Mouse (Mus musculus) CH12.LX (cell line): ENCODE data around the gene AI467606. TPM values are rescaled to one million over a fixed set of nuclear protein-coding genes. Genes with fewer than 3 reads are reported as not detected.

ENCODE experiments used
- DNase-seq: peaks from one replicate; pipeline ENCODE4 v3.0.0-alpha.2; 2013; ENCODE audit errors: extremely low read depth
- H3K27ac ChIP-seq: 2 replicates; pipeline ENCODE4 v1.5.1; 2012; ENCODE audit warnings: low read depth, mild to moderate bottlenecking, control low read depth, moderate library complexity; ENCODE audit not compliant: insufficient read depth
- H3K27me3 ChIP-seq: replicated peaks from 2 replicates; pipeline ENCODE3; 2012; ENCODE audit warnings: inconsistent platforms
- H3K36me3 ChIP-seq, 2 experiments: replicated peaks in 1 of 2; 2 replicates each; pipeline versions ENCODE3 to v1.6.1; 2012; ENCODE audit warnings: inconsistent platforms in 1 of 2, low read length in 1 of 2, mild to moderate bottlenecking in 1 of 2, mixed read lengths in 1 of 2, moderate library complexity in 1 of 2; ENCODE audit not compliant: control insufficient read depth in 1 of 2, insufficient read depth in 1 of 2
- H3K4me1 ChIP-seq, 2 experiments: 2 replicates each; pipeline ENCODE4 v1.6.1; 2012; ENCODE audit warnings: inconsistent platforms in 1 of 2, moderate library complexity in 1 of 2; ENCODE audit not compliant: insufficient read depth in 2 of 2, control insufficient read depth in 1 of 2
- H3K4me2 ChIP-seq: 2 replicates; pipeline ENCODE4 v1.6.1; 2012; ENCODE audit warnings: low read depth, mild to moderate bottlenecking, control low read depth; ENCODE audit not compliant: poor library complexity, insufficient read depth, severe bottlenecking
- H3K4me3 ChIP-seq, 3 experiments: fragments of 150-350 bp in 1 of 3; sonication (generic) in 1 of 3; replicated peaks in 1 of 3; 2 replicates each; pipeline versions ENCODE3 to v1.5.1; 2011 to 2012; ENCODE audit warnings: low read depth in 2 of 3, low read length in 2 of 3, mild to moderate bottlenecking in 2 of 3, moderate library complexity in 2 of 3, control low read depth in 1 of 3, improper control_type of control experiment in 1 of 3, inconsistent platforms in 1 of 3, mixed read lengths in 1 of 3; ENCODE audit not compliant: poor library complexity in 1 of 3
- H3K79me2 ChIP-seq: replicated peaks from 2 replicates; pipeline ENCODE4 v1.6.1; 2012; ENCODE audit warnings: mild to moderate bottlenecking, moderate library complexity; ENCODE audit not compliant: control insufficient read depth, poor library complexity, insufficient read depth, severe bottlenecking; ENCODE audit errors: extremely low read depth
- H3K9ac ChIP-seq: 2 replicates; pipeline ENCODE4 v1.6.1; 2012; ENCODE audit warnings: low read depth, mild to moderate bottlenecking, control low read depth, moderate library complexity; ENCODE audit not compliant: insufficient read depth
- H3K9me3 ChIP-seq: replicated peaks from 2 replicates; pipeline ENCODE3; 2012; ENCODE audit warnings: low read length, inconsistent platforms, mixed read lengths
- BHLHE40 ChIP-seq: IDR thresholded peaks from 2 replicates; pipeline ENCODE4 v1.6.1; 2011; ENCODE audit warnings: mild to moderate bottlenecking, low read depth, low read length, improper control_type of control experiment
- CHD2 ChIP-seq: IDR thresholded peaks from 2 replicates; pipeline ENCODE4 v1.6.1; 2011; ENCODE audit warnings: low read length, improper control_type of control experiment
- CTCF ChIP-seq, 2 experiments: IDR thresholded peaks in 1 of 2; conservative IDR thresholded peaks in 1 of 2; 2 replicates each; pipeline ENCODE4 v1.5.1; 2011 to 2012; ENCODE audit warnings: low read depth in 2 of 2, low read length in 2 of 2, improper control_type of control experiment in 1 of 2, inconsistent platforms in 1 of 2, mild to moderate bottlenecking in 1 of 2, moderate library complexity in 1 of 2
- E2F4 ChIP-seq: IDR thresholded peaks from 2 replicates; pipeline ENCODE4 v1.6.1; 2011; ENCODE audit warnings: low read depth, low read length, improper control_type of control experiment; ENCODE audit not compliant: insufficient replicate concordance
- ETS1 ChIP-seq: conservative IDR thresholded peaks from 2 replicates; pipeline ENCODE4 v1.6.1; 2012; ENCODE audit warnings: low read depth, mild to moderate bottlenecking, inconsistent platforms, low read length, improper control_type of control experiment, moderate library complexity
- HCFC1 ChIP-seq: IDR thresholded peaks from 2 replicates; pipeline ENCODE4 v1.6.1; 2012; ENCODE audit warnings: low read depth, mild to moderate bottlenecking, inconsistent platforms, low read length, improper control_type of control experiment
- IRF4 ChIP-seq: IDR thresholded peaks from 2 replicates; pipeline ENCODE4 v1.6.1; 2014; ENCODE audit warnings: low read depth, mild to moderate bottlenecking, inconsistent platforms, low read length, improper control_type of control experiment
- JUN ChIP-seq: IDR thresholded peaks from 2 replicates; pipeline ENCODE4 v1.6.1; 2011; ENCODE audit warnings: low read depth, mild to moderate bottlenecking, low read length, improper control_type of control experiment, moderate library complexity; ENCODE audit not compliant: insufficient read depth
- MAZ ChIP-seq: IDR thresholded peaks from 2 replicates; pipeline ENCODE4 v1.6.1; 2012; ENCODE audit warnings: low read depth, mild to moderate bottlenecking, inconsistent platforms, low read length, improper control_type of control experiment, moderate library complexity
- MYC ChIP-seq: IDR thresholded peaks from 2 replicates; pipeline ENCODE4 v1.6.1; 2011; ENCODE audit warnings: low read depth, mild to moderate bottlenecking, improper control_type of control experiment, low read length
- RCOR1 ChIP-seq: conservative IDR thresholded peaks from 2 replicates; pipeline ENCODE4 v1.6.1; 2012; ENCODE audit warnings: low read depth, mild to moderate bottlenecking, inconsistent platforms, low read length, improper control_type of control experiment
- SIN3A ChIP-seq: IDR thresholded peaks from 2 replicates; pipeline ENCODE4 v1.6.1; 2012; ENCODE audit warnings: low read length, improper control_type of control experiment, inconsistent platforms
- SMC3 ChIP-seq: IDR thresholded peaks from 2 replicates; pipeline ENCODE4 v1.6.1; 2011; ENCODE audit warnings: low read depth, low read length, improper control_type of control experiment
- TBP ChIP-seq: conservative IDR thresholded peaks from 2 replicates; pipeline ENCODE4 v1.6.1; 2011; ENCODE audit warnings: low read depth, low read length, improper control_type of control experiment
- UBTF ChIP-seq: IDR thresholded peaks from 2 replicates; pipeline ENCODE4 v1.6.1; 2012; ENCODE audit warnings: low read depth, mild to moderate bottlenecking, inconsistent platforms, low read length, improper control_type of control experiment, moderate library complexity
- USF1 ChIP-seq: IDR thresholded peaks from 2 replicates; pipeline ENCODE4 v1.6.1; 2014; ENCODE audit warnings: low read depth, mild to moderate bottlenecking, inconsistent platforms, low read length, improper control_type of control experiment
- ZC3H11A ChIP-seq: IDR thresholded peaks from 2 replicates; pipeline ENCODE4 v1.6.1; 2012; ENCODE audit warnings: low read depth, mild to moderate bottlenecking, inconsistent platforms, low read length, improper control_type of control experiment
- dilution Hi-C: fragments of 300-500 bp; cut with MboI; formaldehyde crosslinking; loops from 2 replicates; pipeline ENCODE4 v1.14.3; 2020; ENCODE audit warnings: low sequenced_read_pairs; ENCODE audit not compliant: extremely low pct_unique_long_range_greater_than_20kb, extremely low pct_ligation_motif_present
- in situ Hi-C: fragments of 300-500 bp; cut with MboI; formaldehyde crosslinking; loops from 3 replicates; pipeline ENCODE4 v1.14.3; 2019; ENCODE audit warnings: low sequenced_read_pairs, low pct_ligation_motif_present, low pct_unique_long_range_greater_than_20kb, mixed read lengths
- polyA plus RNA-seq: library from polyadenylated mRNA; unstranded; fragments of >175 nt; gene quantifications from 2 replicates; pipeline ENCODE4 v1.2.1, GENCODE M21; 2012; ENCODE audit warnings: low read depth; ENCODE audit not compliant: insufficient read length
- total RNA-seq, 2 experiments: library from RNA; depleted of rRNA; stranded (reverse); fragments of 300-350 nt in 1 of 2; fragments of >200 nt in 1 of 2; gene quantifications; 2 replicates each; pipeline ENCODE4 v1.2.3; 2012 to 2014

Gene AI467606
- total and polyA plus RNA-seq, 3 experiments, result 15.7 to 26.4 (median 20.5) TPM

DNA sequence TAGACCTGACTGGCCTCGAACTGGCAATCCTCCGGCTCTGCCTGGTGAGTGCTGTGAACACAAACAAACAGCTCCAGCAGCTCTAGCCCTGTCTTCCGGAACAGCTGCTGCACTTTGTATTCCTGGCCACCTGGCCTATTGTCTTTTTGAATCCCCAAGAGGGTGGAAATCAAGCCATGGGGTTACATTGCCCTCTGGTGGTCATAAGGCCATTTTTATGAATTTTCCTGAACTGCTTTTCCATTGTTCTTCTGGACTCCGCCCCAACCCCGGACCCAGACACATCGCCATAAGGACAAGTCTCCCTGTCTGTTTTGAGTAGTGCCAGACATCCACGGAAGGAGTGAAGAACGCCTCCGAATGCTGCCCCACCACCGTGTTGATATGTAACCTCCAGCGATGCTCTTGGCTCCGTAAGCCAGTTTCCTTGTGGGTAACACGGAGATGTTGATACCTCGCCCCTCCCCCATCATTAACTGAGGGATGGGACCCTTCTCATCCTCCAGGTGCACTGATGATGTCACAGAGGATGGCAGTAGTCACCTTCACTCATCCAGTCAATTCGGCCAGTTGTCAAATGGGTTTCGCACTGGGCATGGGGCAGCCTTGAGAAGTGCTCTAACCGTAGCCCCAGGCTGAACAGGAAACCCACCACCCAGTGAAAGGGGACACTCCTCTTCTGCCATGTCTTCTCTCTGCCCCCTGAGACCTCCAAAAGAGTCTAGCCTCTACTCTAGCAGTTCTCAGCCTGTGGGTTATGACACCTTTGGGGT, 13.6 kb downstream of the AI467606 start (continued):
- peak; percentile 72 to 98 for TF ChIP-seq CTCF (conservative IDR thresholded peaks at IDR 0.05 in 1 of 2, IDR thresholded peaks at IDR 0.05 in 1 of 2; ENCODE audit: low read depth in 2 of 2, low read length in 2 of 2)
- TF ChIP-seq IRF4, result peak; percentile 61; the same call in 1 of the 2 replicates

DNA sequence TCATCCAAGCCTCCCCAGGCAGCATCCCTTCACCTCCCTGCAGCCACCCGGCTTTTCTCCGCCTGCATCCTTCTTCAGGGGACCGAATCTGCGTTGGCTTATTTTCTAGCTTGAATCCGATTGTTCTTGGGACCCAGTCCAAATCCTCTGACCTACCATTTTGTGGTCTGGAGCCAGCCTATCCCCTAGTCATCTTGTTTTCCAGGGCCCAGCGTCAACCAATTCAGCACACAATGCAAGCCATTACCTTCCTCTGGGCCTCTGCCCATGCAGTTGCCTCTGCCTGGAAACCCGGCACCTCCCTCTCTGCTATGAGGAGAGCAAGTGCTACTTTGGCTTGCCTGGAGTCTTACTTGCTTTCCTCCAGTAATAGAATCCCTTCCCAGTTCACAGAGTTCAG, 14.4 kb downstream of the AI467606 start:
- H3K4me1 ChIP-seq, result peaks cover 15 to 29% of the 10 kb centered on the region in 2 experiments
- no peaks in the 10 kb centered on the region for H3K36me3 ChIP-seq
- no peaks in the 10 kb centered on the region for H3K79me2 ChIP-seq
- no peak overlapping the region for H3K4me3 ChIP-seq
- dilution Hi-C loops, result no loop called here
- H3K9ac ChIP-seq, result no peak overlapping the region
- no peak overlapping the region for H3K4me2 ChIP-seq
- peaks cover 13% of the 10 kb centered on the region for H3K27me3 ChIP-seq
- in situ Hi-C loops, result loop anchor here (10.0 kb wide), 1 partner anchor 569 kb away; no protein-coding TSS in a partner anchor
- no peaks in the 10 kb centered on the region for H3K9me3 ChIP-seq
- H3K27ac ChIP-seq, result no peak overlapping the region
- TF ChIP-seq ZC3H11A, result no peak
- TF ChIP-seq SIN3A, result no peak
- TF ChIP-seq TBP, result no peak
- no peak for TF ChIP-seq CTCF (conservative IDR thresholded peaks at IDR 0.05 in 1 of 2, IDR thresholded peaks at IDR 0.05 in 1 of 2; ENCODE audit: low read depth in 2 of 2, low read length in 2 of 2)
- TF ChIP-seq SMC3, result no peak
- no peak for TF ChIP-seq MAZ
- no peak for TF ChIP-seq E2F4
- no peak for TF ChIP-seq JUN
- no peak for TF ChIP-seq RCOR1
- no peak for TF ChIP-seq HCFC1
- TF ChIP-seq UBTF, result no peak
- TF ChIP-seq CHD2, result no peak
- TF ChIP-seq BHLHE40, result no peak
- no peak for TF ChIP-seq USF1
- no peak for TF ChIP-seq MYC
- TF ChIP-seq ETS1, result no peak
- DNase-seq, result no peak
